Mouse (Mus musculus) liver (tissue): ENCODE results near the gene Gje1.
A peak's percentile ranks its signal among the peaks of the same experiment; 100 is the strongest.

Source experiments
- DNase-seq: peaks from one replicate; pipeline ENCODE4 v3.0.0-alpha.2; 2020; ENCODE audit warnings: mixed read lengths

The Gje1 gene

DNA sequence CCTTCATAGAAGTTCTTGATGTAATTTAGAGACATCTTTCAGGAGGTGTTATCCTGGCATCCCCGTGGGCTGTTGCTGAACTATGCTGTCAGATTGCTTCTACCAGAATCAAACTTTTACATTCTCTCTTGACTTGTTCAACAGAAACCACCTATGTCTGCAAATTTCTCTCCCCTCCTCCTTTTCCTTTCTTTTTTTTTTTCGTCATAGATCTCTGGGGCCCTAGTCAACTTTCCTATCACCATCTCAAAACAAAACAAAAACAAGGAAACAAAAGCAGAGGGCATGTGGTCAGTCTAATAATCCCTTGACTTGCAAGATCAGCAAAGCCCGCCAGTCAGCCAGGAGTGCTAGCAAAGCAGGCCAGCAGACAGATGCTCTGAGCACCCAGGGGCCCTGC is at the start of gene Gje1:
Gje1 (minus strand) TSS at position 101 of the 400 bp plus-strand sequence.
- DNase-seq: no peak

DNA sequence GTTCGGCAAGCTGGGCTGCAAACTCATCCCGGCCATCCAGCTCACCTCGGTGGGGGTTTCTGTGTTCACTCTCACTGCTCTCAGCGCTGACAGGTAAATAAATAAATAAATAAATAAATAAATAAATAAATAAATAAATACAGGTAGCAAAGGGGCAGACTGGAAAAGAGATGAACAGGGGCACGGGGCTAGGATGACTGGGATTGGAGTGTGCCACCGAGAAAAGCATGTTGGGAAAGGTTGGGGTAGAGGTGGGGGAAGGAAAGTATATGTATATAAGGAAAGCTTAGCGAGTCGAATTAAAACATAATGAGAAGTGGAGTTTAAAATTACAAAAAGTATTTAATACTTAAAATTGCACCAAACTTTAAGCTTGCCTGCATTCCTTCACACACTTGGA is 42.6 kb upstream of the Gje1 start:
- no peak for DNase-seq

DNA sequence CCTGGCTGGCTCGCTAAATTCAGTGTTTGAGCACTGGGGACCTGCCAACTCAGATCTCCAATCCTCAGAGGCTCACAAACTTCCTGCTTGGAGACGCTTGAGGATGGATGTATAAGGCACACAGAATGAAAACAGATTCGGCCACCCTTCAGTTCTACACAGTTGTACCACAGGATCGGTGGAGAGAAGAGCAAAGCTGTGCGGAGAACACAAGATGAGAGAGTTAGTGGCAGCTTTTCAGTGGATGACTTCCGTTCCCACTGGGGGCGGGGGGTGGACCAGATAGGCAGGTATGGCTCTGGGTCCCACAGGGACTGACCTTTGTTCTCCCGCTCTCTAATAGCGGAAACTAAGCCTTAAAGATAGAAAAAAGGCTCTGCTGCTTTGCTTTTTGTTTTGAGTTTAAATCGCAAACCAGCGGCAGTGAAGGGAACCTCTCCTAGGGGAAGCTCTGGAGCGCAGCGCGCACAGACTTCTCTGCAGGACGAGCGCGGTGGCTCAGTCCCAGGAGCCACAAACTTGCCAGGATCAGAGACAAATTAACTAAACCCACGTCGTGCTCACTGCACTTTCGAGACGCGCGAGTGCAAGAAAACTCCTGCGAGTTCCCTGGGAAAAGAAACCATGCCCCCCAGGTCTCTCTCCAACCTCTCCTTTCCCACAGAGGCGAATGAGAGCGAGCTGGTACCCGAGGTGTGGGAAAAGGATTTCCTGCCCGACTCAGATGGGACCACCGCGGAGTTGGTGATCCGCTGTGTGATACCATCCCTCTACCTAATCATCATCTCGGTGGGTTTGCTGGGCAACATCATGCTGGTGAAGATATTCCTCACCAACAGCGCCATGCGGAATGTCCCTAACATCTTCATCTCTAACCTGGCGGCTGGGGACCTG is 41.9 kb upstream of the Gje1 start:
- no peak for DNase-seq

DNA sequence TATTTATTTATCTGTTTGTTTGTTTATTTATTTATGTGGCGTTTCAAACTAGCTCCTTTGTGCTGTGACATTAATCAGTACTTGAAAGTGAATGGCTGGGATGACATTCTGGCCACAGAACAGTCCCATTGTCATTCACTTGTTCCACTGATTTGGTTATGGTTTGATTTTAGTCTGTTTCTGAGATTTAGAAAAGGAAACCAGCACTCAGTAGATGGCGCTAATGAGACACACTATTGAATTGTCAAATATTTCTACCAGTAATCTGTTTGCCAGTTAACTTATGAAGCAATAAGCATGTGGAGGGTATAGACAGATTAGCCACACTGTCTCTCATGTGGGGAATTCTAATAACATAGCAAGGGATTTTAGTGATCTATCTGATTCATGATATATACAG is 16.3 kb upstream of the Gje1 start:
- DNase-seq: no peak

DNA sequence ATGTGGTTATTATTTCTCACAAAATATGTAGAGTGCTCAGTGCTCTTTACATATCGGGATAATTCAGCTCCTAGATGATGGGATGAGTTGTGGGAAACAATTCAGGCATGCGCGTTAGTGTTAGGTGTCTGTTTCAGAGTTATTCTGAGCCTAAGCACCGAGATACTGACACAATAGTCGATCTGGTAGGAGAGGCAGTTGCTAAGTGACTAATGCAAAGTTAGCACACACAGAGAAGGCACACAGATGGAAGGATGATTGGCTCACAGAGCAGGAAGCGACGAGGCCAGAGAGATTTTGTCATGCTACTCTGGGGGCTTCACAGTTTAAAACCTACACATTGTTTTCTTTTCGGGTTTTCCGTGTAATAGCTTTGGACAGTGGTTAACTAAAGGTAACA is 7.7 kb upstream of the Gje1 start:
- no peak for DNase-seq

DNA sequence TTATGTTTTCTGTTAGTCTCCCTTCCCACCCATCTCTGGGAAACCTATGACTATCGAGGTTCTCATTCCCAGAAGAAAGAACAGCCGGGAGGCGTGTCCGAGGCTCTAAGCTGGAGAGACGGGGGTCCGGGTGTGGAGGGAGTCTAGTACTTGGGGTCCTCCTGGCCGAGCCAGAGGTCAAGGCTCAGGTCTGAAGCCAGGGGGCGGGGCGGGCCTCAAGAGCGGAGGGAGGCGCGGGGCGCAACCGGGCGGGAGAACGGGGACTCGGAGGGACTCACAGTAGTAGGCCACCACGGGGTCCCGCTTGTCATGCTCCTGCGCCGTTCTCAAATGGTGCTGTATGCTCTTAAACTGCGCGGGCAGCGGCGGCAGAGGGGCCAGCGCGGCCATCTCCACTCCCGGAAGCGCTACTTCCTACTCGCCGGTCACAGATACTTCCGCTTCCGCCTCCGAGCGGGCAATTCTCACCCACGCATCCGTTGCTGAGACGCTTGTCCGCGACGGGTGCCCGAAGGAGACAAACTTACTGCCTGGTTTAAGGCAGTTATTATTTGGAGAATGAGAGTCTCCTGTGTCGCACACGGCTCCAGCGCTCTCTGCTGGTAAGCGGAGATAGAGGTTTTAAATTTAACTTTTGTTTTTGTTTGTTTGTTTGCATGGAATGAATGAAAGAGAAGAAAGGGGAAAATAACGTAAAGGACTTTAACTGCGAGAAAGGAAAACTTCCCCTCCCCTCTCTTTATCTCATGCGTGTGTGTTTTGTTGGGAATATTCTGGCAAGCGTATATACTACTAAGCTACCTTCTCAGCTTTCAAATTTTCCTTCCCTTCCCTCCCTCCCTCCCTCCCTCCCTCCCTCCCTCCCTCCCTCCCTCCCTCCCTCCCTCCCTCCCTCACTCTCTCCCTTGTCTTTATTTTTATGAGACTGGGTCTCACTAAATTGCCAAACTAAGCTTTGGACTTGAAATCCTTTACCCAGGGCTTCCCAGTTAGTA is 12.6 kb downstream of the Gje1 start, which contains the start of the genes Vta1 and Nmbr:
Vta1 (minus strand) TSS at position 489 of the 995 bp plus-strand sequence.
Nmbr (plus strand) TSS at position 520 of the 995 bp plus-strand sequence.
- DNase-seq: peak; percentile 94

DNA sequence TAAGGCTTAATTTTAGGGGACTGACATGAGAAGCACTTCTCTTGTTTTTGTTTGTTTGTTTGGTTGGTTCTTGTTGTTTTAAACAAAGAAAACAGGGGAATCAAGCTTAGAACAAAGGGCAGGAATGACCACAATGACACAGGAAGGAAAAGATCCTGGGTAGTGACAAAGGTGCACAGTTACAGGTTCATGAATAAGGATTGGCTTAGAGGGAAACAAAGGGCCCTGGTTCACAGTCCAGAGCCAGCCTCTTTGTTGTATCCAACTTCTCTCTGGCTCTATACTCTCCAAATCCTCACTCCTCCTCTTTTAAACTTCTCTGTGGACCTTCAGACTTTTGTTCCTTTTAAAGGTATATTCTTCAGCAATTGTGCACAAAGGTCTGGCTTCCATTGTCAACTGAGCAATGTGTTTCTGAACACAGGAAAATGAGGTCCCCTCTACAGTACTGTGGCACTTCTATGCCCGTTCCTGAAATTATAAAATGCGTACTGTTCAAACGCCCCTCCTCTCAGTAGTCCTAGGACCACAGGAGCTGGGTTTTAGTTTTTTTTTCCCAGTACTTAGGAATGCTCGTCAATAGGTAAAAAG is 14.1 kb downstream of the Gje1 start:
- no peak for DNase-seq

DNA sequence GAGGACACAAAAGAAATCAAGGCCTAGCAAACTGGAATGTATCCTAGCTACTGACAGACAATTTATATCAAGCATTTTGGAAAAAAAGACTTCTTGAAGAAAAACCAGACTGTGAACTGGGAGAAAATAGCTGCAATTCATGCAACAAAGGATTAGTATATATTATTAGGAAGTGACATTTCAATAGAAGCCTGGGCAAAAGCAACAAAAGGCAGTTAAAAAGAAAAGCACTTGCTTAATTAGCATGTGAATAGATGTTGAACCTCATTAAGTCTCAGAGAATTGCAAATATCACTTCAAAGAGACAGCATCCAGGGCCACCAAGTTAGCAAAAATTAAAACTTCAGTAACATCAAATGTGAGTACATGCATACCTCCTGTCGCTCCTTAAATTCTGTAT is 14.8 kb downstream of the Gje1 start:
- DNase-seq: no peak

DNA sequence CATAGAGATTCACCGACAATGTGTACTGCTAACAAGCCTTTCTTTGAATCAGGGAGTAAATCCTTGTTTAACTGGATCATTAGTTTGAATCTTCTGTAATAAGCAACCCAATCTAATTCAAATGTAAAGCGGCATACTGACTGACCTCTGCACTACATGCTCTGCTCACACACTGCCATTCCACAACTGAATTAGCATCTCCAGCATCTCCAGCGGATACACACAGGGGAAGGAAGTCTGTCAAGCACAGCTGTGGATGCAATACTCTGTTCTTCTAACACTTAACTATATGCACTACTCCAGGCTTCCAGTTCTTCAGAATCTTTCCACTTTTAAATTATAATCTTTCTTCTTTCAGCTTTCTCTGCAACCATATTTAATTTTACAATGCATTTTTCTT is 27.7 kb downstream of the Gje1 start:
- DNase-seq: no peak

DNA sequence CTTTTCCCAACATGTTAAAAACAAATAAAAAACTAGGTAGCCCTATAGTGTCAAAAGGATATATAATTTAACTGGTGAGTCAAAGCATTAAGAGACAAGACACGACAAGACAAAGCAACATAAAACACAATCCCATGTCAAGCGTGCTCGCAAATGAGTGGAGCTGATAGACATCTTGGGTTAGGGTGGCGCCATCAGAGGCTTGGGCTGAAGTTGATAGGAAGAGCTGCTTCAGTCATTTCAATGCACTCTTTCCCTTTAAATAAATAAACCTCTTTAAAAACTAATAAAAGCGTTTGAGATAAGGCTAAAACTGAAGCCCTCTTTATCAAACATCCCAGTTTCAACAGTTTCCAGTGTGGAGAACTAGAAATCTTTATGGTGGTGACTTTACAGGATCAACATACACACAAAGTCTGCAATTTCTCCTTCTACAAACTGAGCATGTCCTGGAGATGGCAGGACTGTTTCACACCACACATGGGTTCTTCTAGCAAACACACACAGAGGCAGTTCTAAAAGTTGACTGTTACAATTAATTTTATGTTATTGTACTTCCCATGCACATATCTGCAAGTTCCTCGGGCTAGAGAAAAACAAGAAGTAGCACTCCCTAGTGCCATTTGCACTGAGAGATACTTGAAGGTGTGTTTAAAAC is 29.1 kb downstream of the Gje1 start:
- DNase-seq: no peak

DNA sequence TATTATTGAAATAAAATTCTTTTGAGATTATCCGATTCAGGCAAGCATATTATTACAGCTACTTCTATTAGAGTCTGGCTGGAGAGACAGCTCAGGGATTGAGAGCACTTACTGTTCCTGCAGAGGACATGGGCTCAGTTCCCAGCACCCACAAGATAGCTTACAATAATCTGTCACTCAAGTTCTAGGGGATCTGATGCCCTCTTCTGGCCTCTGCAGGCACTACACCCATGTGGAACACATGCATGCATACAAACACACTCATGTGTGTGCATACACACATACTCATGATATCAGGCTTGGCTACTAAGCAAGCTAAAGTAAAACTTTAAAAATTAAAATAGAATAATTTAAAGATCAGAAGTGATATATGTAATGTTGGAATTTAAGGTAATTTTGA is 32.4 kb downstream of the Gje1 start:
- DNase-seq: no peak

DNA sequence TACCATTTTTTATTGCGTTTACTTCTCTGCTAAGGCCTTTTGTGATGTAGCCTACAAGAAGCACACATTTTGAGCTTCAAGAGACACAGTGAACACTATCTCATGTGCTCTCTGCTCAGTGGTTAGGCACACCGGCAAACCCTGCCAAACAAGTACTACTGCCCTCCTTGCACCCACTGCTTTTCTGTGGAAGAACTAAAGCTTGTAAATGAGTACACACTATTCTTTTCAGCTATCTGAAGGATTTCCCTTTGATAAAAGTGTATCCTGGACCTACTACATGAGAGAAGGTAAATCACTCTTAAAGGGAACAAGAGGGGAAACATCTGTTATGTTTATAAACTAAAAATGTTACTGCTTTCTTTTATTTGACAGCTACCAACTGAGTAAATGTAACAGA is 51.9 kb downstream of the Gje1 start:
- no peak for DNase-seq
